Mouse (Mus musculus): ENCODE data around the gene Hipk2. TPM values are rescaled to one million over a fixed set of nuclear protein-coding genes. Genes with fewer than 3 reads are reported as not detected.

The Hipk2 gene
- polyA plus RNA-seq, 1 experiment from 2014 or later = 33.7 TPM

- Histone ChIP-seq H3K9me3 (replicated peaks) (no peaks in the 10 kb centered on the region), H3K4me3 (no peak overlapping the region), H3K36me3 (ENCODE audit: poor library complexity, severe bottlenecking) (peaks cover 26% of the 10 kb centered on the region), H3K9ac (no peak overlapping the region), H3K27me3 (no peaks in the 10 kb centered on the region), H3K4me2 (no peak overlapping the region), H3K4me1 (no peaks in the 10 kb centered on the region), H3K27ac (no peak overlapping the region)
- 81% methylated on average over 2 of the region's 2 CpGs for WGBS
- ATAC-seq = no peak
These were observed 54.3 kb downstream of the Hipk2 start for GRCm38 (mm10) chr6:38821686-38822085.

DNA sequence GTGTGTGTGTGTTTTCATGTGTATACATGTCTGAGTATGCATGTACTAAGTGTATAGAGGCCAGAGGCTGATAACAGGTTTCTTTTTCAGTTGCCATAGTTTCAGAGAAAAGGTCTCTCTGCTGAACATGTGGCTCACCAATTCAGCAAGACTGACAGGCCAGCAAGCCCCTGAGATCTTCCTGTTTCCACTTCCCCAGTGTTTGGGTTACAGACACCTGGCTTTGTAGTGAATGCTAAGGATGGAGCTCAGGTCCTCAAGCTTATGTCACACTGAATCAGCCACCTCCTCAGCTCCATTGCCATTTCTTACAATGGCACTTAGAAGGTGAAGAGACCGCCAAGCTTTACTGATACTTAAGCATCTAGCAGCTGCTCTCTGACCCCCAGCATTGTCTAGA lies 55.1 kb downstream of the Hipk2 start:
- no peak overlapping the region for H3K4me3 ChIP-seq
- H3K9ac ChIP-seq = no peak overlapping the region
- no peak for ATAC-seq
- H3K9me3 ChIP-seq (replicated peaks) = no peaks in the 10 kb centered on the region
- H3K27ac ChIP-seq = no peak overlapping the region
- H3K27me3 ChIP-seq = no peaks in the 10 kb centered on the region
- peaks cover 33% of the 10 kb centered on the region for H3K36me3 ChIP-seq (ENCODE audit: poor library complexity, severe bottlenecking)
- WGBS = 90% methylated on average over 1 of the region's 1 CpGs
- H3K4me1 ChIP-seq = no peaks in the 10 kb centered on the region
- no peak overlapping the region for H3K4me2 ChIP-seq

DNA sequence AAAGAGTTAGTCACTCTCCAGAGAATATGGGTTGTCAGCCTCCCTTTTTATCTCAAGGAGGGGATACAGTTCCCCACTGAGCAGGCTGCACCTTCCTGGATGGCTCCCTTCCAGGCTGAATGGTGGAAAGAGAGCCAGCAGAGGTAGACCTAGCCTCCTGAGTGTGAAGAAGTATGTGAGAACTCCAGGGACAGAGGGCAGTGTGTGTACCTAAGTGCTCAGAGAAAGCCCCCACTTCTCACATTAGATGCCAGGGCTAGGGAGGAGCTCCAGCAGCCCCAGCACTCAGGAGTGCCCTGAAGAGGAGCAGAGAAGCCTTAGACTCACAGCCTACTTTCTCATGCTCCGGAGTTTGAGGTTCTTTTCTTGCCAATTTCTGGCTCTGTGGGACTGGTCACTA lies 59.7 kb downstream of the Hipk2 start:
- ATAC-seq = no peak
- H3K4me3 ChIP-seq = no peak overlapping the region
- peaks cover under 1% of the 10 kb centered on the region; the same call in 1 of the 2 replicates for H3K4me1 ChIP-seq
- H3K9me3 ChIP-seq (replicated peaks) = no peaks in the 10 kb centered on the region
- peaks cover 49% of the 10 kb centered on the region for H3K36me3 ChIP-seq (ENCODE audit: poor library complexity, severe bottlenecking)
- H3K9ac ChIP-seq = no peak overlapping the region
- 97% methylated on average over 1 of the region's 1 CpGs for WGBS
- no peak overlapping the region for H3K4me2 ChIP-seq
- H3K27ac ChIP-seq = no peak overlapping the region
- no peaks in the 10 kb centered on the region for H3K27me3 ChIP-seq

GRCm38 (mm10) chr6:38815582-38815981 lies 60.4 kb downstream of the Hipk2 start:
- H3K4me2 ChIP-seq = no peak overlapping the region
- H3K4me3 ChIP-seq = no peak overlapping the region
- WGBS = 71% methylated on average over 2 of the region's 2 CpGs
- H3K27ac ChIP-seq = no peak overlapping the region
- H3K9ac ChIP-seq = no peak overlapping the region
- peaks cover 49% of the 10 kb centered on the region for H3K36me3 ChIP-seq (ENCODE audit: poor library complexity, severe bottlenecking)
- H3K27me3 ChIP-seq = no peaks in the 10 kb centered on the region
- H3K4me1 ChIP-seq = peaks cover 5% of the 10 kb centered on the region
- no peak for ATAC-seq
- no peaks in the 10 kb centered on the region for H3K9me3 ChIP-seq (replicated peaks)

GRCm38 (mm10) chr6:38814690-38815089 lies 61.3 kb downstream of the Hipk2 start:
- H3K4me1 ChIP-seq = peaks cover 12% of the 10 kb centered on the region
- no peak overlapping the region for H3K4me2 ChIP-seq
- H3K4me3 ChIP-seq = no peak overlapping the region
- H3K9me3 ChIP-seq (replicated peaks) = no peaks in the 10 kb centered on the region
- no peaks in the 10 kb centered on the region for H3K27me3 ChIP-seq
- ATAC-seq = no peak
- peaks cover 49% of the 10 kb centered on the region for H3K36me3 ChIP-seq (ENCODE audit: poor library complexity, severe bottlenecking)
- no peak overlapping the region for H3K27ac ChIP-seq
- H3K9ac ChIP-seq = no peak overlapping the region
- WGBS = 91% methylated on average over 2 of the region's 2 CpGs

GRCm38 (mm10) chr6:38811459-38812145 lies 64.4 kb downstream of the Hipk2 start:
- Histone ChIP-seq H3K9ac (no peak overlapping the region), H3K4me3 (no peak overlapping the region), H3K27me3 (no peaks in the 10 kb centered on the region), H3K9me3 (replicated peaks) (no peaks in the 10 kb centered on the region), H3K4me1 (peaks cover 13% of the 10 kb centered on the region), H3K27ac (no peak overlapping the region), H3K4me2 (no peak overlapping the region), H3K36me3 (ENCODE audit: poor library complexity, severe bottlenecking) (peaks cover 22% of the 10 kb centered on the region)
- WGBS = 90% methylated on average over 4 of the region's 4 CpGs
- no peak for ATAC-seq

- Histone ChIP-seq H3K27ac (no peak overlapping the region), H3K9me3 (replicated peaks) (no peaks in the 10 kb centered on the region), H3K27me3 (no peaks in the 10 kb centered on the region), H3K36me3 (ENCODE audit: poor library complexity, severe bottlenecking) (peaks cover 13% of the 10 kb centered on the region; the same call in 1 of the 2 replicates), H3K4me2 (no peak overlapping the region), H3K4me3 (no peak overlapping the region), H3K4me1 (peaks cover 13% of the 10 kb centered on the region), H3K9ac (no peak overlapping the region)
- ATAC-seq = no peak
- 62% methylated on average over 2 of the region's 2 CpGs for WGBS
These were observed 65.9 kb downstream of the Hipk2 start for GRCm38 (mm10) chr6:38810121-38810475.

DNA sequence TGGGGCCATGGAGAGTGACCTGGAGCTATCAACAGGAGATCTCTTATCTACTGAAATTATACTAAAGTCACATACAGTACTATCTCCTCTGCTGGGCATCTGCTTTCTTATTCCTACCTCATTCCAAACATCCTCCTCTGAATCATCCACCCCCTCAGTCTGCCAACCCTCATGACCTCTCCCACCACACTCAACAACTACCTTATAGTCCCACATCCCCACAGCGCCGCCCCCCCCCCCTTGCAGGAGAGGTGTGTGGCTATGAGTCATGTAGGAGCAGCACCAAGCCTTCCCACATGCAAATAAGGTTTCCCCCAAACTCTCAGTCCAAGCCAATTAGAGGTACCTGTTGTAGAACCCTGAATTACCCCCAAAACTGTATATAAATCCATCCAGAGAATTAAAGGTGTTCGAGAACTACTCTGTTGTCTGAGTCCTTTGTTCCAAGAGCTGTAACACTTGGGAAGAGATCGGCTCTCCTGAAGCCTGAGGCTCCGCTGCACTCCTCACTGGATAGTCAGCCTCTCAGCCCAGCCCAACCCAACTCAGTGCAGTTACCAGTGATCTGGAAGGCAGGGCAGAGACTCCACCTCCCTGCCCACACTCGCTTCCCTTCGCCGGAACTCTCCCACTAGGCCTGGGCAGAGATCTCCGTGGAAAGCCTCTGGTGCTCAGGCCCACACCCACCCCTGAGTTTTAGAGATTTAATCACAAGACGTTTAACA lies 66.4 kb downstream of the Hipk2 start:
- WGBS = 74% methylated on average over 10 of the region's 10 CpGs
- Histone ChIP-seq H3K4me2 (no peak overlapping the region), H3K9me3 (replicated peaks) (no peaks in the 10 kb centered on the region; the same call in 1 of the 2 replicates), H3K27ac (no peak overlapping the region), H3K27me3 (no peaks in the 10 kb centered on the region), H3K9ac (no peak overlapping the region), H3K36me3 (ENCODE audit: poor library complexity, severe bottlenecking) (peaks cover 15% of the 10 kb centered on the region), H3K4me1 (peaks cover 13% of the 10 kb centered on the region), H3K4me3 (no peak overlapping the region)
- no peak for ATAC-seq

DNA sequence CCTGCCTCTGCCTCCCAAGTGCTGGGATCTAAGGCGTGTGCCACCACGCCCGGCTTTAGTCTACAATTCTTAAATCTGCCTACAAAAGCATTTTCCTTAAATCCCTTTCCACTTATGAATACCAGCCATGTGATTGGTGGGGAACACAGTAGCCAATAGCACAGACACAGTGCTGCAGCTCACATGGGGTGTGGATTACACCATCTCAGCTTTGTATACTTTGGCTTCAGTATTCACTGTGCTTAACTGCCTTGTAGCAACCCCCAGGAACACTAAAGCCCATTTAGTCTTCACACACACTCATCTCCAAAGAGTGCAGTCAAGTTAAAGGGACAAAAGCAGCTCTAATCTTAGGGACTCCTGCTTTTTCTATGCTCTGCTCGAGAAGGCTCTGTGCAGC lies 67.6 kb downstream of the Hipk2 start:
- WGBS = 77% methylated on average over 4 of the region's 4 CpGs
- Histone ChIP-seq H3K9ac (no peak overlapping the region), H3K4me2 (no peak overlapping the region), H3K36me3 (ENCODE audit: poor library complexity, severe bottlenecking) (peaks cover 16% of the 10 kb centered on the region), H3K9me3 (replicated peaks) (no peaks in the 10 kb centered on the region; the same call in 1 of the 2 replicates), H3K27ac (no peak overlapping the region), H3K27me3 (no peaks in the 10 kb centered on the region), H3K4me1 (peaks cover 16% of the 10 kb centered on the region), H3K4me3 (no peak overlapping the region)
- ATAC-seq = no peak

GRCm38 (mm10) chr6:38806963-38807445 lies 69.0 kb downstream of the Hipk2 start:
- H3K9me3 ChIP-seq (replicated peaks) = no peaks in the 10 kb centered on the region; the same call in 1 of the 2 replicates
- no peak overlapping the region for H3K4me2 ChIP-seq
- no peaks in the 10 kb centered on the region for H3K27me3 ChIP-seq
- 79% methylated on average over 4 of the region's 4 CpGs for WGBS
- no peak overlapping the region for H3K9ac ChIP-seq
- H3K4me3 ChIP-seq = no peak overlapping the region
- peaks cover 16% of the 10 kb centered on the region for H3K36me3 ChIP-seq (ENCODE audit: poor library complexity, severe bottlenecking)
- peaks cover 20% of the 10 kb centered on the region for H3K4me1 ChIP-seq
- no peak for ATAC-seq
- H3K27ac ChIP-seq = no peak overlapping the region

GRCm38 (mm10) chr6:38805612-38806011 lies 70.4 kb downstream of the Hipk2 start:
- 82% methylated on average over 2 of the region's 2 CpGs for WGBS
- no peak overlapping the region for H3K4me3 ChIP-seq
- ATAC-seq = no peak

GRCm38 (mm10) chr6:38801252-38801651 lies 74.7 kb downstream of the Hipk2 start:
- Histone ChIP-seq H3K27ac (no peak overlapping the region), H3K4me3 (no peak overlapping the region), H3K9me3 (replicated peaks) (no peaks in the 10 kb centered on the region; the same call in 1 of the 2 replicates), H3K27me3 (no peaks in the 10 kb centered on the region), H3K9ac (no peak overlapping the region), H3K4me1 (peaks cover 19% of the 10 kb centered on the region), H3K36me3 (ENCODE audit: poor library complexity, severe bottlenecking) (peaks cover 13% of the 10 kb centered on the region), H3K4me2 (no peak overlapping the region)
- WGBS = 67% methylated on average over 1 of the region's 1 CpGs
- no peak for ATAC-seq

More at GRCm38 (mm10) chr6:38805612-38806011, 70.4 kb downstream of the Hipk2 start:
- Histone ChIP-seq H3K36me3 (ENCODE audit: poor library complexity, severe bottlenecking) (peaks cover 16% of the 10 kb centered on the region), H3K9me3 (replicated peaks) (no peaks in the 10 kb centered on the region; the same call in 1 of the 2 replicates), H3K27me3 (no peaks in the 10 kb centered on the region), H3K4me2 (no peak overlapping the region), H3K4me1 (peaks cover 15% of the 10 kb centered on the region; the same call in 1 of the 2 replicates), H3K27ac (no peak overlapping the region), H3K9ac (no peak overlapping the region)
